Mouse (Mus musculus): Measurements from ENCODE around the gene Atm.

- TF ChIP-seq EP300 (IDR thresholded peaks at IDR 0.05; ENCODE audit: insufficient read depth, low read depth, low read length) (no peak), POLR2A (IDR thresholded peaks at IDR 0.05; ENCODE audit: insufficient read depth, low read depth, low read length) (no peak)
Measured at GRCm38 (mm10) chr9:53408953-53409361, 127.6 kb downstream of the Atm start.

Measured in heart, adult 2 months (tissue).